Mouse (Mus musculus) kidney, adult 2 months (tissue): ENCODE results near the gene Sox5.

ENCODE experiments used
- CTCF ChIP-seq: fragments of 200-500 bp; conservative IDR thresholded peaks from 2 replicates; pipeline ENCODE4 v1.5.1; 2011; ENCODE audit warnings: low read depth, mild to moderate bottlenecking, control low read depth, low read length, moderate library complexity, mixed read lengths; ENCODE audit not compliant: insufficient read depth, insufficient read length
- POLR2A ChIP-seq: fragments of 200-500 bp; IDR thresholded peaks from one replicate; pipeline ENCODE4 v1.6.1; 2011; ENCODE audit warnings: low read depth, low read length, control low read depth

DNA sequence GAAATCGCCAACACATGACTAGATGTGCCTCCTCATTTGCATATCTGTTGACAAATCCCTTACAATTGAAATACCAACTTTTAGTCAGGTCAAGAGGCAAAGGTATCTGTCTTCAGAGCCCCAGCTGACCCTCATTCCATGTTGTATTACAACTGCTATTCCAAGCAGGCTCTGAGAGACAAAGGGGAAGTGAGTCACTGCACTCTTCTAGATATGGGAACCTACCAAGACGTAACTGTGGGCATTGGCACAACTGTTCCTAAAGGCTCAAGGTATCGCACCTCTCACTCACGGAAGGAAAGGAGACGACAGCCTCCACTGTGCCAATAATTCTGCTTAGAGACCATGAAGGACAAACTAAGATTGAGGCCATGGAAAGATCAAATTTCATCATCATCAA lies 318.5 kb downstream of the Sox5 start:
- TF ChIP-seq CTCF = no peak
- TF ChIP-seq POLR2A = no peak
